Mouse (Mus musculus) kidney, adult 8-10 months (tissue): ENCODE measurements around the gene Bag5.
A peak's percentile ranks its signal among the peaks of the same experiment; 100 is the strongest.
"Not testable (repeated sequence)": the region's sequence is repeated elsewhere in the genome, so short reads cannot be mapped to it uniquely, and the experiment has no call there.

Experiments used
- DNase-seq, 2 experiments: peaks; one replicate each; pipeline ENCODE4 v3.0.0; 2022

Bag5 gene

DNA sequence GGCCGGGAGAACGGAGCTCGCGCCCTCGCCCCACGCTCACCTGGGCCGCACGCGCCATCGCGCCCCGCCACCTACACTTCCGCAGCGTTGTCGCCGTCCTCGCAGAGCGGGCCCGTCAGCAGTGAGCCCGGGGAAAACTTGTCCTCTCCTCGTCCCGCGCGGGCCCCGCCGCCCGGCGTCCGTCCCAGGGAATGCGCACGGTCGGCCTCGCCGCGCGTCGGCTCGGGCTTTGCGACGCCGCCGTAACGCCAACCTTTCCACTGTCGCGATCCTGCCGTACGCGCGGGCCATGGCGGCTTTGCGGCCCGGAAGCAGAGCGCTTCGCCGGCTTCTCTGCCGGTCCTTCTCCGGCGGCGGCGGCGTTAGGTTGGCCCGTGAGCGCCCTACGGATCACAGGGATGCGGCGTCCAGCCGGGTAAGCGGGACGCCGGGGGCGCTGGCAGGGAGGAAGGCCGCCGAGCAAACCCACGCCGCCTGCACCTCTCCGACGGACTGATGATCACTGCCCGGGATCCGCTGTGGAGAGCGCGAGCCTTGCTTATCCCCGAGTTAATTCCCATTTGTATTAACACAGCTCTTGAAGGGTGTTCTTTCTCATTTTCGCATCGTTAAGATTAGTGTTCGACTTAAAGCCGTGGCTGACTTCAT is at the start of gene Bag5, which contains the start of gene Apopt1:
Gene Bag5 (minus strand): TSS at position 254 of the 648 bp plus-strand sequence.
Gene Apopt1 (plus strand): TSS at position 258 of the 648 bp plus-strand sequence.
- DNase-seq, result peak; percentile 88 to 91

DNA sequence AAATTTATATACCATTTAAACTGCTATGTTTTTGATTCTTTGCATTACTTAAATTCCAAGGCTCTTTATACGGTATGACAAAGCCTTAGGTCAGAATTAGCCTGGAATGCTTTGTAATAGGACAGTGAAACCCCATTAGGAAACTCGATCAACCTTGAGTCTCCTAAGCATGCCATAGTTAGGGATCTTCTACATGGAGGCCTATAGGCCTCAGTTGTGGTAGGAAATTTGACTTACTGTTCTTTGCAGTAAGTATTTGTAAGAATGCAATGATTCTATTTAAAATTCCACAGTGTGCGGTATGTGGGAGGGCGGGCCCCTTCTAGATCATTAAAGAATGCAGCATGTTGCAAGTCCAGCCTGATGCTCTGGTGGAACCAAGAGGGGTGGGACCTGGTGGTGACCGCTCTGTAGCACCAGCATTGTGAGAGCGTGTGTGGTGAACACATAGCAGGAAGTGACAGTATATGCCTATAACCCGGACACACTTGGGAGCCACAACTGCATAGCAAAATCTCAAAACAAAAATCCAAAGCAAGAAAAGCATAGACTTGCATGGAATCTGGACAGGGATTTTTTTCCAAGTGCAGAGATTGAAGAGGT is 47.4 kb upstream of the Bag5 start:
- no peak for DNase-seq

DNA sequence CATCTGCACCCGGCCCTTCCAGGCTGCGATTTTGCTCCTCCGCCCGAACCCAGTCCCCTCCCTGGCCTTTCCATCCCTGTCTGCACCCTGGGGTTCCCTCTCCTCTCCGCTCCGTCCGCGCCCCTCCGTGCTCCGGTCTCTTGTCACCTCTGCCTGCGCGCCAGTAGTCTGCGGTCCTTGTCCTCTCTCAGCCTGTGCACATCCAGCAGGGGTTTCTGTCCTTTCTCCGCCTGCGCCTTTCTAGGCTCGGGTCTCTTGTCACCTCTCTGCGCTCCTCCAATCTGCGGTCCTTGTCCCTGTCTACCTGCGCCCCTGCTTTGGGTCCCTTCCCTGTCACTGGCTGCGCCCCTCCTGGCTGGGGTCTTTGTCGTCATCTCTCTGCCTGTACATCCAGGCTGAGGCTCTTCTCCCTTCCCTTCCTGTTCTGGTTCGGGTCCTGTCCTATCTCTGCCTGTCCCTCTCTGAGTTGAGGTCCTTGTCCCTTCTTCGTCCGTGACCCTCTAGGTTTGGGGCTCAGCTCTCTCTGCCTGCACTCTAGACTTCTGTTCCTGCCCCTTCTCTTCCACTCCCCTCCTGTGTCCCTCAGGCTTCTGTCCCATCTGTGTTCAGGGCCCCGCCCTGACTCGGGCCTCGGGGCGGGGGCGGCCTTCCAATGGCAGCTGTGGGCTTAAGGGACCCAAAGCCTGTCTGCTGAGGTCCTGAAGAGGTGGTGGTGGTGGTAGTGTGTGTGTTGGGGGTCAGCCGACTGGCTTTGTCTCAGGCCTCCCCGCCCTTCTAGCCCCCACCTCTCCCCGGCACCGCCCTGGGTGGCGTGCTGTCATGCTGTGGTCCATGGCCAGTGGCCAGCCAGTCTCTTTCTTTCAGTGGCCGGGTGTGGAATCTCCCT is 46.4 kb upstream of the Bag5 start:
- peak in 1 of 2 experiments; percentile 39 for DNase-seq

DNA sequence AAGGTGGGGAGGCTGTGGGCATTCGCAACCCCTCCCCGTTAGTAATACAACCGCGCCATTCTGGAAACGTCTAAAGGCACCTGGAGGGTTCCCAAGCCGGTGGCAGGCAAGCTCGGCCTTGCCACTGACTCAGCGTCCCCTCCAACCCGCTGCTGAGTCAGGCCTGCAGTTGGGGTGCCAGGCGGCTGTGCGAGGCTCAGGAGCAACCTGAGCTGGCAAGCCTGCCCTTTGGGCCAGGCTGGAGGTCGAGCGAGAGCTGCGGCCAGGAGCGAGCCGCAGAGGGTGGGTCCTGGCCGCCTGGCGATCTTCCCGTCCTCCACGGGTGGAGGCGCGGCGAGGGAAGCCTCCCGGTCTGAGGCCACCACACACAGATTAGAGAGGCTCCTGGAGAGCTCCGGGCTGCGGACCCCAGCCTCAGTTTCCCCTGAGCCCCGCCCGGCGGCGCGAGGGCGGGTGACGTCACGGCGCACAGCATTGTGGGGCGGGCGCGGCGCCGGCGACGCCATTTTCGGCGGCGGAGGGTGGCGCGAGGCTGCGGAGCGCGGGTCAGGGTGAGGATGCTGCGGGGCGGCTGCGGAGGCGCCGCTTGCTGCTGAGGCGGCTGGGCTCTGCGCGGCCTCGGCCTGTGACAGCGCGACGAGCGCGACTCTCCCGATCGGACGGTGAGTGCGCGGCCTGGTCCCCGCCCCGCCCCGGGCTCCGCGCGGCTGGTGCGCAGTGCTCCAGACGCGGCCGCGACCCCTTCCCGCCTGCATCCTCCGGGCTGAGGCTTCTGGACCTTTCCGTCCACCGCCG is 45.5 kb upstream of the Bag5 start, which contains the start of gene Klc1:
Gene Klc1 (plus strand): TSS at position 469 of the 795 bp plus-strand sequence.
- DNase-seq, result peak; percentile 49 to 63

DNA sequence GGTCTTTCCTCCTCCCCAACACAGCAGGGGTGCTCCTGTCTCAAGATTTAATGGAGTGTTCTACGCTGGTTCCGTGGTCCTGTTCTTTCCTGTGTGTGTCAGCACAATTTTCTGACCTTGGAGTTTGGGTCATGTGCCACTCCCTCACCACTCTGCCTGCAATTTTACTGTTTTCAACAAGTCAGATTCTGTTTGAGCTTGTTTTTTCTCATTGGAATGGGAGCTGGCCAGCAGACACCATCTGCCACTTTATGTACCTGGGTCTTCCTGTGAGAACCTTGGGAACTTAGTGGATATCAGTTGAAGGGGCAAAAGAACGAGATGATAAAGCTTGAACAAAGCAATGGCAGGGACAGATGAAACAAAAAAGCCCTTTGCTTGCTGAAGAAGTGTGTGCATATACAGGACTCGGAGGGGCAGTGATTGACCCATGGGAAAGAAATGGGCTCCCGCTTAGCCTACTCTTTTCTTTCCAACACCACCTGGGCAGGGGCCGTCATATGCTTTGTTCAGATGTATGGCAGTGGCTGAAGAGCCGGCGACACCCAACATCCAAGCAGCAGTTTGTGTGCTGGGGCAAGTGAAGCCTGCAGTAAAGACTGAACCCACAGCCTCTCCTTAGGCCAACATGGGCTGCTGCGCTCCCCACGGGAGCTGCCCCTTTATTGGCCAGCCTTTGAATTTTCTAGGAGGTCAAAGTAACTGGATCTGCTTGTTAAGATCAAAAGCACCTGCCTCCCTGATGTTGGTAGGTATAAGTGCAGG is 44.7 kb upstream of the Bag5 start:
- DNase-seq, result no peak

DNA sequence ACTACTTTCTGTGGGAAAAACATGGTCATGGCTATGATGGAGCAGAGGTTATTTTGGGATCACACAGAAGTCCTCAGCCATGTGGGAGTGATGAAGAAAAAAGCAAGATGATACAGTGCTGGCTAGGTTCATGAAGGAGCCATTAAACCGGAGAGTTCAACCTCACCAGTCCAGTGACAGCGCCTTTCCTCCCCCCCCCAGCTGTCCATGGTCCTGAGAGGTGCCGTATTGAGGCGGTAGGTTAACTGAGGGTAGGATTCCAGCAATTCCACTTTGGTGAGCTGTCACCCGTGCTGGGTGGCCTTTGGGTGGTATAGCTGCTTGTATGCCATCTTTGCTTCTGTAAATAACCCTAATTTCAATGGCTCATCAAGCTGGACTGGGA is 43.6 kb upstream of the Bag5 start:
- no peak for DNase-seq

DNA sequence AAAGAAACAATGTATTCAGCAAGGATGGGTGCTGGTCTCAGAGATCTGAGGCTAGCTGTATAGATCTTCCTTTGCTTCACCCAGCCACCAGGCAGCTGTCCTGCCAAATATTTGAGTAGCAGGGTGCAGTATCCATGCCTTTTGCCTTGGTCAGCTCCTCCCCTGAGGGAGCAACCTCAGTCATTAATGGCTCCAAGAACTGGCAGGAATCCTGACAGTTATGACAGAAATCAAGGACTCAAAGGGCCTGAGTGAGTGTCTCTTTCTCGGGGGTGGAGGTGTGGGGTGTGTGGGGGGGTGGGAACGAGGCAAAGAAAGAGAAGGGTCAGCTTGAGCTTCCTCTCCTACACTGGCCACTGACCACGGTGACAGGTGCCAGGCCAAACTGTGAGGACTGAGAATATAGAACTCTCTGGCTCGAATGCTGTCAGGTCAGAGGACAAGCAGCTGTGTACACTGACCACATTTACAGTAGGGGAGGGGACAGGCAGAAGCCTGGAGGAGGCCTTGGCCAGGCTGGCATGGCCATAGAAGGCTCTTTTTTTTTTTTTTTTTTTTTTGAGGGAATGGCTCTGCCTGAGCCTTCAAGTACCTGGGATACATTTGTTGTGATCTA is 43.1 kb upstream of the Bag5 start:
- no peak for DNase-seq

DNA sequence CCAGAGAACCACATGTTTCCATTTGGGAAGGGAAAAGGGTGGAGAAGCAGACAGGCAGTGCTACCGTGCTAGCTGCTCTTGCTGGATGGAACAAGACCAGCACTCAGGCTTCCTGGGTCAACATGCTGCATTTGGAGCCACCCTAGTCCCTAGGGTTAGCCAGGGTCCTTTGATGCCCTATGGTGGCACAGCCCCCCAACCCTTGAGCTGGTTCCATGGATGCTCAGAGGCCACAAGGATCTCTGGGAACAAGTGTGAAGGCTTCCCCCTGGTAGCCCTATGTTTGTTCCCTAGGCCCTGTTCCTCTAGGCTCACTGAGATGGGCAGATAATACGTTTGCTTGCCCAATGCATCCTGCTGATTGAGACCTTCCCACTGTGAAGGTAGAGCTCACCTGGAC is 42.2 kb upstream of the Bag5 start:
- no peak for DNase-seq

DNA sequence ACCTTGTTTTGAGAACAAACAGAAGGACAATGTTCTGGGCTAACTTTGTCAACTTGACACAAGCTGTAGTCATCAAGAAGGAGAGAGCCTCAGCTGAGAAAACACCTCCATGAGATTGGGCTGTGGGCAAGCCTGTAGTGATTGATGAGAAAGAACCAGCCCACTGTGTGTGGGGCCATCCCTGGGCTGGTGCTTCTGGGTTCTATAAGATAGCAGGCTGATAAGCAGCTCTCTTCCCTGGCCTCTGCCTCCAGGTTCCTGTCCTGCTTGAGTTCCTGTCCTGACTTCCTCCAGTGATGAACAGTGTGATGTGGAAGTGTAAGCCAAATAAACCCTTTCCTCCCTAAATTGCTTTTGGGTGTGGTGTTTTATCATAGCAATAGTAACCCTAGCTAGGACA is 41.7 kb upstream of the Bag5 start:
- DNase-seq, result no peak

DNA sequence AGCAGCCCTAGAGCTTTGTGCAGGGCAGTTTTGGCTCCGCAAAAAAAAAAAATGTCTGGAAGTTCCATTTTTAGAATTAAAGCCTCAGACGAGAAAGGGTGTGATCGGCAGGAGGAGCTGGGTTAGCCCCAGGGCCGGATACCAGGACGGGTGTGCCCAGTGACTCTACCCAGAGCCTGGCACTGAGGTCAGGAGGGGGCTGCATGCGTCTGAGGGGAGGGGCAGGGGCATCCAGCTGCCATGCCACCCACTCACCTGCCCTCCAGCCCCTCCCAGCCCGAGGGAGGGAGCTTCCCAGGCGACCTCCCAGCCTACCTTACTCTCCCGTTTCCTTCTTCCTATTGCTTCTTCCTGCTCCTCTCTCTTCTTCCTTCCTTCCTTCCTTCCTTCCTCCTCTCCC is 40.3 kb upstream of the Bag5 start:
- DNase-seq, result no peak

DNA sequence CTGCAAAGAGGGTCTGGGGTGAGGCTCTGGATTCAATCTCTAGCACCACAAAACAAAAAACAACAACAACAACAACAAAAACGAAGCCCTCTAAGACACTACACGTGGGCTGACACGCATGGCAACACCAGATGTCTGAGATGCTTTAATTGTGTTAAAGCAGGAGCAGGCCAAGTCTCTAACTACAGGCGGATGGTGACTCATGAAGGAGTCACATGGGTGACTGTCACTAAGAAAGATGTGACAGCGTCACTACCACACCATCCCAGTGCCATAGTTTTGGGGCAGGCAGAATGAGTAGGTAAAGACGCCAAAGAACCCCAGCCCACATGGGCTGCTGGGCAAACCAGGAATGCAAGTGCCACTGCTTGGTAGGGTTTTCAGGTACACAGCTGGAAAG is 39.4 kb upstream of the Bag5 start:
- DNase-seq, result no peak

DNA sequence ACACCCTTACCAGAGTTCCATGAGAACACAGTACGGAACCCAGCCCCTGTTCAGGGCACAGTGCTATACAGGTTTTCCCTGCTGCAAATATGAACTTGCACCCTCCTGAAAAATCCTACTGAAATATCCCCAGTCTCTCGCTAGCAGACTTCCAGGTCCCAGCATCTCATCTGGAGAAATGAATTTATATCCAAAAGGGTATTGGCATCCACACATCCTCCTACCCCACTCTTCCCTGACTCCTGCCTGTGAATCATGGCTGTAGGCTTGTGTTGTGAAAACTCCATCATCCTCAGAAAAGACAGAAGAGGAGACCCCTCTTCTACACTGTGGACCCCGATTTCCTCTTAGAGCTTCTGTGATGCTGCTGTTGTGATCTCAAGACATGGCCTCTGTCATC is 37.7 kb upstream of the Bag5 start:
- no peak for DNase-seq

DNA sequence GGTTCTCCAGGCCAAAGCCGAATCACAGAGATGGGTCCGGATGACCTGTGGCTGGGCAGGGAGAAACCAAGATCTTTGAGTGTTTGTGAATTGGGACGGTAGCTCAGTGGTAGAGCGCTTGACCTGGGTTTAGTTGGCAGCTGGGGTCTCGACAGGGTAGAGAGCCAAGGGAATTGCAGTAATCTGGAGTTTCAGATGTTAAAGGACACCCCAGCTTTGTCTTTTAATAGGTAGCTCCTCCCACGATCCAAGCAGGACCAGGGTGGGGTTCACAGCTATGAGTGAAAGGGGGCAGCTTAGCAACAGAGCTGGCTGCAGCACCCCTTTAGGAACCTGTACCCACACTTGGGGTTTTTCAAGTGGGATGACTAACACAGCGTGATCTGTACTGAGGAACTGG is 34.4 kb upstream of the Bag5 start:
- no peak for DNase-seq

DNA sequence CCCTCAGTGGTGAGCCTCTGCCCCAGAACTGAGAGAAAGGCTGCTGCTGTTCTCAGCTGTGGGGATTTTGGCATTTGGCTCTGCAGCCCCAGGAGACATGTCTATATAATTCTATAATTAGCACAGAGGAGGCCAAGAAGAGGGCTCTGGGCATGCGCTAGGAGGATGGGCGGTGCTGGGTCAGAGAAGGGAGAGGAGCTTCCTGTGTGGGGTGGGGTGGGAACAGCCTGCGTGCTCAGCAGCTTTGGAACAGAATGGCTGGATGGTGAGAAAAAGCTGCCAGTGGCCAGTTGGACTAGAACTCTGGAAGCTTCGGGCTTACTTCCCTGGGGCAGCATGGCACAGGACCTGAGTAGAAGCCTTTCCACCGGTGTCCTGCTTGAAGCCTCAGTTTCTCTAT is 33.0 kb upstream of the Bag5 start:
- DNase-seq, result peak; percentile 55 to 58

DNA sequence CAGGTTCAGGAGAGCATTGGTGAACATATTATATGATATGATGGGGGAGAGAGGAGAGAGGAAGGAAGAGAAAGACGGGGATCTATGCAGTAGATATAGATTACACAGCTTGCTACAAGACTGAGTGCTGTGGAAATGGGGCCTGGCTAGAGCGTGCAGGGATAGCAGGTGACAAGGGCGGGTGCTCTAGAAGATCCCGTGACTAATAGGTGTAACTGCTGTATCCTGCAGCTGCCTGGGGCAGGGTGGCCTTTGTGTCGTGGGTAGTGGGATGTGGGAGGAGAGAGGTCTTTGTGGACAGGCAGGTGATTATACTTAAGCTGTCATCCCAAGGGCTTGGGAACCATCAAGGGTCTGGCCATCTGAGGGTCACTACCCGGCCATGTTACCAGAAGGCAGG is 32.2 kb upstream of the Bag5 start:
- no peak for DNase-seq

DNA sequence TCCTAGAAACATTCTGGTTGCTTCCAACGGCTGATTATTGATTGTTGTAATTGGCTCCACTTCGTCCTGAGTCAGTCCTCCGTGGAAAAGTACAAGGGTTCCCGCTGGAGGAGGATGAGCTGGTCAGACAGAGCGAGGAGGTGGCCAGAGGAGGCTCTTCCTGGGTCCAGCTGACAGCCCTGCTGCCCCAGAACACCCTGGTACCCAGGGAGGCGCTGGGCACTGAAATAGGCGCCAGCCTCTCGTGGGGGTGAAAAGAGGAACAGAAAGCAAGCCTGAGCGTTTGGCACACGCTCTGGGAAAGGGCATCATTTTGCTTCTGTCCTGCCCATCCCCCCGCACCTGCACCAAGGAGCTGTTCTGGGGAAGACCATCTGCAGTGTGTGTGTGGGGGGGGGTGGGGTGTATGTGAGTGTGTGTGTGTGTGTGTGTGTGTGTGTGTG is 30.9 kb upstream of the Bag5 start:
- no peak for DNase-seq

DNA sequence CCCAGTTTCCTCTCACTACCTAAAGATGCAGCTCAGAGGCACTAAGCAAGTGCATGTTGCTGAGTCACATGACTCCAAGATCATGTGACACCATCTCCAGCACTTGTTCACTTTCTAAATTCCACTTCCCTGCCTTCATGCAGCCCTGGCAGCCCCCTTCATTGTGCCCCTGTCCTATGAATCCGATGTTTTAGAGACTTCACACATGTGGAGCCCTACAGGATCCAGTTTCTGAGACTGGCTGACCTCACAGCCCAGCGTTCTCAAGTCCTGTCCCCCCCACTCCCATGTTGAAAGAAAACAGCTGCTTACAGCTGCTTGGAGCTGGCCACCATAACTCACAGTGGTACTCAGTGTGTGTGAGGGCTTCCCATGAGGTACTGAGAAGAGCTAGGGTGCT is 30.4 kb upstream of the Bag5 start:
- peak in 1 of 2 experiments; percentile 20 for DNase-seq

DNA sequence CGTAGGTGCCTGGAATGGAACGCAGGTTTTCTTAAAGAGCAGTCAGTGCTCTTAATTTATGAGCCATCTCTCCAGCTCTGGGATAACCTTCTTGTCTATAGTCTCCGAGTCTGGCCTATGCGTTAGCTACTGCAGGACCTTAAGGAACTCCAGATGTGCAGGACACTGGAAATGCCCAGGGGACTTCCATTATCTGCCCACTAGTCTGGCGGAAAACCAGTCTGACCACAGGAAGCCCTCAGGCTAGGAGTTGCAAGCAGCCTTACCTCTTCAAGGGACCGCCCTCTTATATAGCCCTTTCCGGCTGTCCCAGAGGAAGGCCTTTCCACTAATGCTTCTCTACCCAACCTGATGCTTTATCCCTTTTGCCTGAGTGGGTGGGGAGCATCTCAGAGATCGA is 28.3 kb upstream of the Bag5 start:
- no peak for DNase-seq

DNA sequence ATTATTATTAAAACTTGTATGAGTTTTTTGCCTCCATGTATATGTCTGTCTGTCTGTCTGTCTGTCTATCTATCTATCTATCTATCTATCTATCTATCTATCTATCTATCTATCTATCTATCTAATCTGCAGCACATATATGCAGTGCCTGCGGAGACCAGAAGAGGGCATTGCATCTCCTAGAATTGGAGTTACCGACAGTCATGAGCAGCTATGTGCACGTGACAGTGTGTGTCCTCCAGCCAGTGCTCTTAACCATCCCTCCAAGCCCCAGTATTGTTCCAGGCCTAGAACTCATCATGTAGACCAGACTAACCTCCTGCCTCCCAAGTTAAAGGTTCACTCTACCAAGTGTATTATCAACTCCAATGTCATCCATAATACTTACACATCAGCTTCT is 25.7 kb upstream of the Bag5 start:
- DNase-seq, result peak; percentile 47 to 82

DNA sequence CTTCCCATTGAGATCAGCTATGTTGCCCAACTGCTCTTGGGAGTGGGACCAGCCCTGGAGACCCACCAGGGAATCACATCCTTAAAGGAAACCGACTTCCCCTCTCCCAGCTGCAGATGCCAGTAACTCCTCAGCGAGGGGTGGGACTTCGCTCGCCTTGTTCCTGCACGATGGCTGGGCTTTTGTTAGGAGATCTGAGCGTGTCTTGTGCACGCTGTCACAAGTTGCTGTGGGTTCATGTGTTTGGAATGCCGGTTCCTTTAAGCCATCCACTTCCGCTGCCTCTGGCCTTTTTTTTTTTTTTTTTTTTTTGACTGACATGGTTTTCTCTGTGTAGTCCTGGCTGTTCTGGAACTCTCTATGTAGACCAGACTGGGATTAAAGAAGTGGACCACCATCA is 24.3 kb upstream of the Bag5 start:
- DNase-seq, result no peak

DNA sequence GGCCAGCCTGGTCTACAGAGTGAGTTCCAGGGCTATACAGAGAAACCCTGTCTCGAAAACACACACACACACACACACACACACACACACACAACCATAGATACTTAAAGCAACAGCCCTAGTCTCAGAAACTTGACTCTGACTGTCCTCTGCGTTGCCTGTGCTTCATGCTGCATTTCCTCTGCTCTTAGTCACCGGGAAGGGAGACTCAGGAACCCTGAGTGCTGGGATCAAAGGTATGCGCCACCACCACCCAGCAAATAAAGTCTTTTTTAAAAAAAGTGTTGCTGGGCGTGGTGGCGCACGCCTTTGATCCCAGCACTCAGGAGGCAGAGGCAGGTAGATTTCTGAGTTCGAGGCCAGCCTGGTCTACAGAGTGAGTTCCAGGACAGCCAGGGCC is 23.6 kb upstream of the Bag5 start:
- not testable (repeated sequence) for DNase-seq

DNA sequence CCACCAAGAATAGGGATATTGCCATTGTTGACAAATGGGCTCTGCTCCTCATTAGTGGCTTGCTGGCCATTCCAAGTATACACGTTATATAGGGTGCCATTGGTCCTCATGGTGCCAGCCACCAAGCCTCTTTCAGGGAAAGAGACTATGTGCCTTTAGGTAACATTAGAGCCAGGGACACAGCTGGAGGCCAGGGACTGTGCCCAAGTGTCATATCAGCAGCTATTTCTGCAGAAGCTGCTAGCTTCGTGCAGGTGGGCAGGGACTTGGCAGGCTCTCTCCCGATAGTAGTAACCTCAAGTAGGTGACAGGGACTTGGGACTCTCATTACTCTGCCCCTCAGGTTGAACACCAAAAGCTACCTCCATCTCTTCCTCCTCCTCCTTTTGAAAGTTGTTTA is 21.9 kb upstream of the Bag5 start:
- DNase-seq, result no peak
